Mouse (Mus musculus) liver, embryonic 14.5 days (tissue): Measurements from ENCODE around the gene Mettl15. TPM values are rescaled to one million over a fixed set of nuclear protein-coding genes. Genes with fewer than 3 reads are reported as not detected.

ENCODE experiments used
- ATAC-seq: fragments of 200-750 bp; cut with Nextera tagmentation; 2 replicates; pipeline ENCODE4 v1.8.0; 2017; ENCODE audit warnings: moderate number of reproducible peaks, mild to moderate bottlenecking, moderate library complexity; ENCODE audit not compliant: insufficient read depth
- DNase-seq, 3 experiments: peaks; one replicate each; pipeline ENCODE4 v3.0.0-alpha.2; 2012 to 2013; ENCODE audit warnings: low read depth in 3 of 3, low spot score in 3 of 3
- H3K27ac ChIP-seq: fragments of 300-500 bp; sonication (generic); 2 replicates; pipeline ENCODE4 v1.5.1; 2014; ENCODE audit warnings: moderate library complexity, mild to moderate bottlenecking, control low read depth, inconsistent platforms
- H3K27me3 ChIP-seq: fragments of 300-500 bp; sonication (generic); 2 replicates; pipeline ENCODE4 v1.6.1; 2014; ENCODE audit warnings: mild to moderate bottlenecking, low read length, moderate library complexity; ENCODE audit not compliant: control insufficient read depth, insufficient read depth
- H3K36me3 ChIP-seq: fragments of 300-500 bp; sonication (generic); replicated peaks from 2 replicates; pipeline ENCODE4 v1.6.1; 2014; ENCODE audit warnings: low read depth; ENCODE audit not compliant: control insufficient read depth, insufficient read depth
- H3K4me1 ChIP-seq, 2 experiments: fragments of 200-500 bp in 1 of 2; fragments of 300-500 bp in 1 of 2; sonication (generic) in 1 of 2; replicated peaks; 2 replicates each; pipeline ENCODE4 v1.6.1; 2012 to 2014; ENCODE audit warnings: antibody characterized with exemption in 1 of 2, inconsistent platforms in 1 of 2, low read length in 1 of 2; ENCODE audit not compliant: control insufficient read depth in 2 of 2, insufficient read depth in 2 of 2
- H3K4me2 ChIP-seq: fragments of 300-500 bp; sonication (generic); 2 replicates; pipeline ENCODE4 v1.6.1; 2014; ENCODE audit warnings: low read depth, mild to moderate bottlenecking, control low read depth, moderate library complexity
- H3K4me3 ChIP-seq, 2 experiments: fragments of 200-500 bp in 1 of 2; fragments of 300-500 bp in 1 of 2; sonication (generic) in 1 of 2; 2 replicates each; pipeline ENCODE4 v1.5.1; 2012 to 2014; ENCODE audit warnings: low read depth in 2 of 2, low read length in 2 of 2, mild to moderate bottlenecking in 2 of 2, control low read depth in 1 of 2, inconsistent platforms in 1 of 2, moderate library complexity in 1 of 2; ENCODE audit not compliant: insufficient read depth in 1 of 2
- H3K9ac ChIP-seq: fragments of 300-500 bp; sonication (generic); replicated peaks from 2 replicates; pipeline ENCODE4 v1.6.1; 2014; ENCODE audit warnings: mild to moderate bottlenecking, control low read depth, moderate library complexity
- H3K9me3 ChIP-seq: fragments of 300-500 bp; sonication (generic); 2 replicates; pipeline ENCODE4 v1.6.1; 2016; ENCODE audit warnings: low read length, mixed read lengths; ENCODE audit not compliant: control insufficient read depth
- CTCF ChIP-seq: IDR thresholded peaks from 2 replicates; pipeline ENCODE4 v1.5.1; 2016; ENCODE audit warnings: antibody characterized with exemption, low read depth, control low read depth
- EP300 ChIP-seq: IDR thresholded peaks from 2 replicates; pipeline ENCODE4 v1.6.1; 2016; ENCODE audit warnings: antibody characterized with exemption, low read depth
- WGBS: fragments of 180-500 bp; shearing (Covaris S2); extraction: QIAGEN DNeasy Blood & Tissue Kit; methylation state at CpG from one replicate; pipeline ENCODE4 v1.1.7; 2014; ENCODE audit not compliant: insufficient replicate concordance; 5-methylcytosine and 5-hydroxymethylcytosine counted together
- polyA plus RNA-seq, 2 experiments: library from polyadenylated mRNA; depleted of rRNA in 1 of 2; stranded (reverse) in 1 of 2; unstranded in 1 of 2; fragments of >200 nt; fragmentation: Nextera tagmentation in 1 of 2; extraction: Ambion mirVana in 1 of 2; gene quantifications; 2 replicates each; pipeline versions ENCODE4 v1.2.1 to v1.2.3; 2012 to 2014

Mettl15 gene
- polyA plus RNA-seq, 2 experiments: 4.3 to 6.0 TPM

- H3K36me3 ChIP-seq: no peaks in the 10 kb centered on the region
- no peaks in the 10 kb centered on the region for H3K9me3 ChIP-seq
- TF ChIP-seq EP300: no peak
- no peak for TF ChIP-seq CTCF
- H3K27ac ChIP-seq: no peak overlapping the region
- H3K27me3 ChIP-seq: no peaks in the 10 kb centered on the region
- no peak for DNase-seq
- no peak for ATAC-seq
- H3K9ac ChIP-seq: no peak overlapping the region
- no peak overlapping the region for H3K4me3 ChIP-seq
- H3K4me1 ChIP-seq: no peaks in the 10 kb centered on the region
- no peak overlapping the region for H3K4me2 ChIP-seq
Observed at GRCm38 (mm10) chr2:109147292-109147691, 133.3 kb downstream of the Mettl15 start.

GRCm38 (mm10) chr2:109144410-109144809 is 136.1 kb downstream of the Mettl15 start:
- DNase-seq (no peak), ATAC-seq (no peak)
- WGBS: 67% methylated on average over 2 of the region's 2 CpGs
- Histone ChIP-seq H3K9ac (no peak overlapping the region), H3K27ac (no peak overlapping the region), H3K4me1 (no peaks in the 10 kb centered on the region), H3K4me2 (no peak overlapping the region), H3K4me3 (no peak overlapping the region), H3K27me3 (no peaks in the 10 kb centered on the region), H3K9me3 (no peaks in the 10 kb centered on the region), H3K36me3 (no peaks in the 10 kb centered on the region)
- TF ChIP-seq CTCF (no peak), EP300 (no peak)

- H3K4me2 ChIP-seq: no peak overlapping the region
- no peaks in the 10 kb centered on the region for H3K27me3 ChIP-seq
- WGBS: 50% methylated on average over 1 of the region's 1 CpGs
- H3K27ac ChIP-seq: no peak overlapping the region
- TF ChIP-seq CTCF (no peak), EP300 (no peak)
- DNase-seq (no peak), ATAC-seq (no peak)
- H3K4me1 ChIP-seq: no peaks in the 10 kb centered on the region
- H3K9ac ChIP-seq: no peak overlapping the region
- no peak overlapping the region for H3K4me3 ChIP-seq
- no peaks in the 10 kb centered on the region for H3K36me3 ChIP-seq
- H3K9me3 ChIP-seq: no peaks in the 10 kb centered on the region
Observed at GRCm38 (mm10) chr2:109140330-109140729, 140.2 kb downstream of the Mettl15 start.

- TF ChIP-seq EP300: no peak
- no peak for TF ChIP-seq CTCF
- DNase-seq (no peak), ATAC-seq (no peak)
- no peak overlapping the region for H3K27ac ChIP-seq
- H3K4me2 ChIP-seq: no peak overlapping the region
- no peak overlapping the region for H3K9ac ChIP-seq
- WGBS: 67% methylated on average over 6 of the region's 6 CpGs
- no peaks in the 10 kb centered on the region for H3K9me3 ChIP-seq
- no peaks in the 10 kb centered on the region for H3K36me3 ChIP-seq
- H3K4me1 ChIP-seq: no peaks in the 10 kb centered on the region
- no peak overlapping the region for H3K4me3 ChIP-seq
- H3K27me3 ChIP-seq: no peaks in the 10 kb centered on the region
Observed at GRCm38 (mm10) chr2:109137276-109137675, 143.3 kb downstream of the Mettl15 start.

- Histone ChIP-seq H3K9me3 (no peaks in the 10 kb centered on the region), H3K4me1 (no peaks in the 10 kb centered on the region), H3K36me3 (no peaks in the 10 kb centered on the region), H3K9ac (no peak overlapping the region), H3K4me2 (no peak overlapping the region), H3K27ac (no peak overlapping the region), H3K4me3 (no peak overlapping the region), H3K27me3 (no peaks in the 10 kb centered on the region)
- DNase-seq (no peak), ATAC-seq (no peak)
- 70% methylated on average over 3 of the region's 3 CpGs for WGBS
- TF ChIP-seq CTCF (no peak), EP300 (no peak)
Observed at GRCm38 (mm10) chr2:109130718-109131117, 149.8 kb downstream of the Mettl15 start.

GRCm38 (mm10) chr2:109129921-109130320 is 150.6 kb downstream of the Mettl15 start:
- H3K9ac ChIP-seq: no peak overlapping the region
- H3K4me1 ChIP-seq: no peaks in the 10 kb centered on the region
- TF ChIP-seq CTCF (no peak), EP300 (no peak)
- H3K9me3 ChIP-seq: no peaks in the 10 kb centered on the region
- DNase-seq (no peak), ATAC-seq (no peak)
- H3K36me3 ChIP-seq: no peaks in the 10 kb centered on the region
- no peak overlapping the region for H3K4me3 ChIP-seq
- no peak overlapping the region for H3K27ac ChIP-seq
- 72% methylated on average over 3 of the region's 3 CpGs for WGBS
- H3K4me2 ChIP-seq: no peak overlapping the region
- no peaks in the 10 kb centered on the region for H3K27me3 ChIP-seq
